Mouse (Mus musculus) forebrain, postnatal 0 days (tissue): ENCODE results near the gene E2f1. TPM values are rescaled to one million over a fixed set of nuclear protein-coding genes. Genes with fewer than 3 reads are reported as not detected.
A peak's percentile ranks its signal among the peaks of the same experiment; 100 is the strongest.

Source experiments
- ATAC-seq: fragments of 200-750 bp; cut with Nextera tagmentation; 2 replicates; pipeline ENCODE4 v1.8.0; 2017; ENCODE audit warnings: mild to moderate bottlenecking, moderate library complexity
- DNase-seq: peaks from one replicate; pipeline ENCODE4 v3.0.0-alpha.2; 2015
- H3K27ac ChIP-seq: fragments of 300-500 bp; sonication (generic); 2 replicates; pipeline ENCODE4 v1.5.1; 2014; ENCODE audit warnings: low read depth, mild to moderate bottlenecking, antibody characterized with exemption, low read length, moderate library complexity, mixed read lengths
- H3K27me3 ChIP-seq: fragments of 300-500 bp; sonication (generic); 2 replicates; pipeline ENCODE4 v1.6.1; 2014; ENCODE audit warnings: mild to moderate bottlenecking, low read length, mixed read lengths; ENCODE audit not compliant: insufficient read depth
- H3K36me3 ChIP-seq: fragments of 300-500 bp; sonication (generic); 2 replicates; pipeline ENCODE4 v1.6.1; 2014; ENCODE audit warnings: mild to moderate bottlenecking, moderate library complexity; ENCODE audit not compliant: insufficient read depth
- H3K4me1 ChIP-seq: fragments of 300-500 bp; sonication (generic); 2 replicates; pipeline ENCODE4 v1.6.1; 2014; ENCODE audit warnings: antibody characterized with exemption; ENCODE audit not compliant: insufficient read depth
- H3K4me2 ChIP-seq: fragments of 300-500 bp; sonication (generic); 2 replicates; pipeline ENCODE4 v1.6.1; 2014; ENCODE audit warnings: low read depth, mild to moderate bottlenecking, moderate library complexity
- H3K4me3 ChIP-seq: fragments of 300-500 bp; sonication (generic); 2 replicates; pipeline ENCODE4 v1.5.1; 2014; ENCODE audit warnings: low read depth, low read length, mixed read lengths
- H3K9ac ChIP-seq: fragments of 300-500 bp; sonication (generic); 2 replicates; pipeline ENCODE4 v1.6.1; 2014; ENCODE audit warnings: mild to moderate bottlenecking
- H3K9me3 ChIP-seq: fragments of 300-500 bp; sonication (generic); 2 replicates; pipeline ENCODE4 v1.6.1; 2016; ENCODE audit warnings: low read length
- CTCF ChIP-seq: sonication (generic); IDR thresholded peaks from 2 replicates; pipeline ENCODE4 v1.5.1; 2016; ENCODE audit warnings: antibody characterized with exemption, control low read depth, low read depth
- WGBS: fragments of 180-500 bp; shearing (Covaris S2); extraction: QIAGEN DNeasy Blood & Tissue Kit; methylation state at CpG from one replicate; pipeline ENCODE4 v1.1.7; 2014; 5-methylcytosine and 5-hydroxymethylcytosine counted together
- polyA plus RNA-seq: library from polyadenylated mRNA; unstranded; fragments of >200 nt; fragmentation: Nextera tagmentation; extraction: Ambion mirVana; gene quantifications from 2 replicates; pipeline ENCODE4 v1.2.1, GENCODE M21; 2015
- total RNA-seq: library from RNA; depleted of rRNA; stranded (reverse); fragments of >200 nt; gene quantifications from 2 replicates; pipeline ENCODE4 v1.2.3, GENCODE M21; 2014

Gene E2f1
- total and polyA plus RNA-seq, 2 experiments from 2014 or later: 2.8 to 4.9 TPM

- ATAC-seq (peak; percentile 97), DNase-seq (peak; percentile 93)
- 37% methylated on average over 15 of the region's 15 CpGs for WGBS
- H3K9me3 ChIP-seq: no peaks in the 10 kb centered on the region
- H3K27ac ChIP-seq: peak overlapping the region; percentile 70
- H3K36me3 ChIP-seq: no peaks in the 10 kb centered on the region
- H3K4me2 ChIP-seq: no peak overlapping the region
- H3K27me3 ChIP-seq: no peaks in the 10 kb centered on the region
- no peak for TF ChIP-seq CTCF
- peaks cover 16% of the 10 kb centered on the region for H3K4me1 ChIP-seq
- H3K9ac ChIP-seq: no peak overlapping the region
- no peak overlapping the region for H3K4me3 ChIP-seq
Observed at GRCm38 (mm10) chr2:154583906-154584872, 14.5 kb upstream of the E2f1 start.

- H3K4me1 ChIP-seq: peaks cover 16% of the 10 kb centered on the region
- H3K4me2 ChIP-seq: no peak overlapping the region
- H3K4me3 ChIP-seq: no peak overlapping the region
- no peaks in the 10 kb centered on the region for H3K9me3 ChIP-seq
- ATAC-seq (no peak), DNase-seq (no peak)
- H3K36me3 ChIP-seq: no peaks in the 10 kb centered on the region
- TF ChIP-seq CTCF: 0 out of 2 replicates have a peak, but pooled peaks have one; percentile 12
- no peaks in the 10 kb centered on the region for H3K27me3 ChIP-seq
- no peak overlapping the region for H3K27ac ChIP-seq
- no peak overlapping the region for H3K9ac ChIP-seq
- 97% methylated on average over 1 of the region's 1 CpGs for WGBS
Observed at GRCm38 (mm10) chr2:154581421-154581820, 11.7 kb upstream of the E2f1 start.

- no peak for DNase-seq
- no peak for TF ChIP-seq CTCF
- no peak for ATAC-seq
- Histone ChIP-seq H3K4me1 (peaks cover 16% of the 10 kb centered on the region), H3K36me3 (no peaks in the 10 kb centered on the region), H3K9ac (no peak overlapping the region), H3K9me3 (no peaks in the 10 kb centered on the region), H3K4me2 (no peak overlapping the region), H3K27me3 (no peaks in the 10 kb centered on the region), H3K27ac (peak overlapping the region; percentile 40; the same call in 1 of the 2 replicates), H3K4me3 (no peak overlapping the region)
- WGBS: 66% methylated on average over 8 of the region's 8 CpGs
Observed at GRCm38 (mm10) chr2:154580586-154580985, 10.9 kb upstream of the E2f1 start.

DNA sequence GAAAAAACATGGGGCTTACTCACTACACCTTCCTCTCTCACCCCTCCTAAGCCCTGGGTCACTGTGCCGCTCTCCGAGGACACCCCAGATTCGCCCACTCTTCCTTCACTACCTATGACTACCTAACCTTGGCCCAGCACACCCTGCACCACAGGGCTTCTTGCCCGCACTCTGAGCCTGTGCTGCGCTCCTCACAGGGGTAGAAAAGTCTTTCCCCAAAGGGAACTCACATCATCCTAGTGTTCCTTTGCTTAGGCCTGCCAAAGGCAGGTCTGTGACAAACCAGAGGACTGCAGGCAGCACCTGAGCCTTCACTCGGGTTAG, 8.0 kb upstream of the E2f1 start:
- 68% methylated on average over 6 of the region's 6 CpGs for WGBS
- ATAC-seq: no peak

DNA sequence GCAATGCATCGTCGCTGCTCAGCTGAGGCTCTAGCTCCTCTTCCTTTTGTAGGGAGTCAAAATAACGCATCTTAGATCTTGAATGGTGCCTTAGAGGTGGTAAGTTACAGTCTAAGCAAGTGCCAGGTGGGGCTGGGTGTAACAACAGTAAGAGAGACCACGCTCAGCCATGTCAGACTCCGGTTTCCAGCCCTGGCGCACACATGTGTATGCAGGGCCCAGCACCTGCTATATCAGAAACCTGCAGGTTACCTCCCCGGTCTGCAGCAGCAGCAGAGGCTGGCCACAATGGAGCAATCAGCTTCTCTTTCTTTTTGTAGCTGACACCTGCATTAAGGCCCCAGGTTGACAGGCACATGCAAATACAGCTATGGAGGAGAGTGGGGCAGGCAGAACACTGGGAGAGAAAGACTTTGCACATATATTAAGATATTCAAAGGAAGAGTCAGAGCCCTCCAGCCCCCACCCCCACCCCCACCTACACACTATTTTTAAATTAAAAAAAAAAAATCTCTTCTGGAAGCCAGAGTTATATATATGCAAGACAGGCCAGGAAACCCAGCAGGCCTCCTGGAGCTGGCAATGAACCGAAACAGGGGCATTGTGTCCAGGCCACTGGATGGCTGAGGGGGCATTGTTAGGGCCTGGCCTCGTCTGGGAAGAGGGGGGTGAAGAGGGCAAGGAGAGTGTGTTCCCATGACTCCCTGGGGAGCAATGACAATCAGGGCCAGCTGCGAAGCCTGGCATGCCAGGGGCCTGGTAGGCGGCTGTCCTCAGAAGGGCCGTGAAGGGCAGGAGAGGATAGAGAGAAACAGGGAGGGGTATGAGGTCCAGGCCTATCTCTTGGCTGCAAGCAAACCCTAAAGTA, 7.4 kb upstream of the E2f1 start:
- no peaks in the 10 kb centered on the region for H3K27me3 ChIP-seq
- WGBS: 25% methylated on average over 12 of the region's 12 CpGs
- H3K9ac ChIP-seq: no peak overlapping the region
- no peak overlapping the region for H3K4me2 ChIP-seq
- H3K36me3 ChIP-seq: no peaks in the 10 kb centered on the region
- no peak overlapping the region for H3K4me3 ChIP-seq
- DNase-seq: no peak
- no peak for TF ChIP-seq CTCF
- H3K27ac ChIP-seq: no peak overlapping the region
- no peaks in the 10 kb centered on the region for H3K9me3 ChIP-seq
- H3K4me1 ChIP-seq: no peaks in the 10 kb centered on the region
- peak; percentile 20; the same call in 1 of the 2 replicates for ATAC-seq

More for the DNA sequence above, 8.0 kb upstream of the E2f1 start:
- H3K27ac ChIP-seq: no peak overlapping the region
- H3K4me3 ChIP-seq: no peak overlapping the region
- TF ChIP-seq CTCF: no peak
- H3K36me3 ChIP-seq: no peaks in the 10 kb centered on the region
- H3K9ac ChIP-seq: no peak overlapping the region
- DNase-seq: no peak
- H3K4me1 ChIP-seq: no peaks in the 10 kb centered on the region
- no peak overlapping the region for H3K4me2 ChIP-seq
- H3K9me3 ChIP-seq: no peaks in the 10 kb centered on the region
- no peaks in the 10 kb centered on the region for H3K27me3 ChIP-seq

DNA sequence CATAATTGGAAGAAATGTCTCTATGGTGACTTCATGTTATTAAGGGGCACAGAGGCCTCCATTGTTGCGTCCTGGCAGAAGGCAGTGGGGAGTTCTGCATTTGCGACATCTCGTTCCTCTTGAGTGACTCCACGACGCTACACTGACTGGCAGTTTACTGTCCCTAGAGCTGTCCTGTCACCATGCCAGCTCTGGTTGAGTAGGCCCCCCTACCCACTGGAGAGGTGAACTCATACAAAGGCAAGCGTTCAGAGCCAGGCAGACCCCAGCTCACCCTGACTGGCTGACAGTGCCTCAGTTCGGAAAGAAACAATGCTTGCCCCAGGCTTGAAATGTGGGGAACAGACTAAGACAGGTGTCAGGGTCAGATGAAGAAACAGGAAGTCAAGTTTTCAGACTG, 4.6 kb upstream of the E2f1 start:
- 43% methylated on average over 7 of the region's 7 CpGs for WGBS
- Histone ChIP-seq H3K27ac (no peak overlapping the region), H3K4me2 (no peak overlapping the region), H3K9me3 (no peaks in the 10 kb centered on the region), H3K4me1 (peaks cover 4% of the 10 kb centered on the region; the same call in 1 of the 2 replicates), H3K36me3 (no peaks in the 10 kb centered on the region), H3K9ac (no peak overlapping the region), H3K27me3 (no peaks in the 10 kb centered on the region), H3K4me3 (no peak overlapping the region)
- ATAC-seq (no peak), DNase-seq (no peak)
- TF ChIP-seq CTCF: no peak

DNA sequence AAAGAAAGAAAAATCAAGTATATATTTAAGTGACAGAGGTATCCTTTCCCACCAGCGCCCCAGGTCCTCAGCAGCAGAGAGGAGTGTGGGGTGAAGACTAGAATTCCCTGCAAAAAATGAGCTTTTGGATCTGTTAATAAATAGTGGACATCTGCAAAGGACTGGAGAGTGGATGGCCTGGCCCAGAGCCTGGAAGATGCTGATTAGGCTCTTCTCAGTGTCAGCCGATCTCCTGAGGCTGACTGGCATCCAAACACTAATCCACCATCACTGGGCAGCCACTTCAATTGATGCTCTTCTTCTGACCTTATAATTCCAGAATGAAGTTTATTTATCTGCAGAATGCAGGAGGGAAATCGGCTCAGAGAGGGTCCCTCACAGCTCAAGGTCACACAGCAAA, 3.3 kb upstream of the E2f1 start:
- H3K4me1 ChIP-seq: peaks cover 10% of the 10 kb centered on the region; the same call in 1 of the 2 replicates
- no peak overlapping the region for H3K27ac ChIP-seq
- 76% methylated on average over 3 of the region's 3 CpGs for WGBS
- no peak overlapping the region for H3K4me2 ChIP-seq
- no peak for DNase-seq
- no peak for TF ChIP-seq CTCF
- no peaks in the 10 kb centered on the region for H3K27me3 ChIP-seq
- no peaks in the 10 kb centered on the region for H3K9me3 ChIP-seq
- H3K9ac ChIP-seq: no peak overlapping the region
- ATAC-seq: no peak
- no peaks in the 10 kb centered on the region for H3K36me3 ChIP-seq
- no peak overlapping the region for H3K4me3 ChIP-seq
